Mouse (Mus musculus) bone marrow macrophage, adult 2 months (primary cell): ENCODE results near the gene Plpp1. TPM values are rescaled to one million over a fixed set of nuclear protein-coding genes. Genes with fewer than 3 reads are reported as not detected.

Experiments used
- H3K27ac ChIP-seq: 2 replicates; pipeline ENCODE4 v1.5.1; 2012; ENCODE audit warnings: low read depth, low read length; ENCODE audit not compliant: insufficient read depth
- H3K4me1 ChIP-seq: 2 replicates; pipeline ENCODE4 v1.6.1; 2012; ENCODE audit warnings: low read length; ENCODE audit not compliant: control insufficient read depth, insufficient read depth
- H3K4me3 ChIP-seq: 2 replicates; pipeline ENCODE4 v1.5.1; 2012; ENCODE audit warnings: mild to moderate bottlenecking, low read length, moderate library complexity; ENCODE audit not compliant: insufficient read depth
- CTCF ChIP-seq: IDR thresholded peaks from 2 replicates; pipeline ENCODE4 v1.5.1; 2012; ENCODE audit warnings: low read depth, mild to moderate bottlenecking, low read length, moderate library complexity
- POLR2A ChIP-seq: IDR thresholded peaks from 2 replicates; pipeline ENCODE4 v1.6.1; 2012; ENCODE audit warnings: mild to moderate bottlenecking, low read depth, low read length, borderline replicate concordance
- polyA plus RNA-seq: library from polyadenylated mRNA; stranded (reverse); fragments of >200 nt; gene quantifications from 2 replicates; pipeline ENCODE4 v1.2.4, GENCODE M21; 2012; ENCODE audit not compliant: missing spikeins, insufficient read depth, insufficient read length

Plpp1 gene
- polyA plus RNA-seq, 1 experiment: 1.8 TPM

GRCm38 (mm10) chr13:112870039-112870690 lies 69.6 kb downstream of the Plpp1 start:
- H3K4me3 ChIP-seq: no peak overlapping the region
- H3K27ac ChIP-seq: no peak overlapping the region
- peaks cover 19% of the 10 kb centered on the region for H3K4me1 ChIP-seq
- no peak for TF ChIP-seq POLR2A
- TF ChIP-seq CTCF: no peak

GRCm38 (mm10) chr13:112871500-112872266 lies 71.1 kb downstream of the Plpp1 start:
- Histone ChIP-seq H3K4me3 (no peak overlapping the region), H3K27ac (peak overlapping the region; percentile 39), H3K4me1 (peaks cover 19% of the 10 kb centered on the region)
- TF ChIP-seq POLR2A: no peak
- 0 out of 2 replicates have a peak, but pooled peaks have one; percentile 8 for TF ChIP-seq CTCF

- Histone ChIP-seq H3K4me1 (no peaks in the 10 kb centered on the region), H3K4me3 (no peak overlapping the region), H3K27ac (no peak overlapping the region)
- TF ChIP-seq POLR2A: no peak
- TF ChIP-seq CTCF: no peak
Observed at GRCm38 (mm10) chr13:112887234-112887633, 86.6 kb downstream of the Plpp1 start.

- H3K4me1 ChIP-seq: no peaks in the 10 kb centered on the region
- no peak overlapping the region for H3K27ac ChIP-seq
- TF ChIP-seq POLR2A: no peak
- TF ChIP-seq CTCF: no peak
- H3K4me3 ChIP-seq: no peak overlapping the region
Observed at GRCm38 (mm10) chr13:112902176-112902575, 101.6 kb downstream of the Plpp1 start.

- TF ChIP-seq POLR2A (no peak), CTCF (no peak)
- Histone ChIP-seq H3K27ac (no peak overlapping the region), H3K4me3 (no peak overlapping the region), H3K4me1 (no peaks in the 10 kb centered on the region)
Observed at GRCm38 (mm10) chr13:112909663-112910062, 109.1 kb downstream of the Plpp1 start.

- Histone ChIP-seq H3K27ac (no peak overlapping the region), H3K4me1 (no peaks in the 10 kb centered on the region), H3K4me3 (no peak overlapping the region)
- TF ChIP-seq CTCF (no peak), POLR2A (no peak)
Observed at GRCm38 (mm10) chr13:112910434-112910833, 109.8 kb downstream of the Plpp1 start.

Other genes starting within 250 kb of the Plpp1 start
- not detected in 2 replicates for gene Il31ra, start 206.4 kb upstream of the Plpp1 start, polyA plus RNA-seq
- gene Ddx4, start 148.3 kb upstream of the Plpp1 start, polyA plus RNA-seq: 0.56 and 0.72 TPM in 2 replicates
- 36.3 and 38.4 TPM in 2 replicates for gene Slc38a9, start 140.0 kb upstream of the Plpp1 start, polyA plus RNA-seq
- gene Mtrex, start 126.6 kb downstream of the Plpp1 start, polyA plus RNA-seq: 31.7 and 42.0 TPM in 2 replicates
- 6.8 and 7.1 TPM in 2 replicates for gene Dhx29, start 126.7 kb downstream of the Plpp1 start, polyA plus RNA-seq
- gene Ccno, start 187.0 kb downstream of the Plpp1 start, polyA plus RNA-seq: not detected in 2 replicates
- not detected in 2 replicates for gene Mcidas, start 193.1 kb downstream of the Plpp1 start, polyA plus RNA-seq
- not detected in 2 replicates for gene Cdc20b, start 234.3 kb downstream of the Plpp1 start, polyA plus RNA-seq
- 1.1 TPM in 1 of 2 replicates, not detected in the other for gene Gpx8, start 245.6 kb downstream of the Plpp1 start, polyA plus RNA-seq